Comparison of ENCODE assay signal across 22 mouse cellular contexts in genomic region chr13:103239654-103240053, GRCm38 (mm10).
DNase-seq lines count a peak whose midpoint lies in the region; ATAC-seq and TF ChIP-seq lines count a peak whose summit lies in the region.
"Had no signal": no experiment of that assay in that cellular context is flagged by ENCODE, and none has a peak within 500 bp of the region (broad histone marks: within the 10 kb centered on the region; RNA-seq: fewer than 3 reads in every experiment).

No protein-coding gene starts in this region.

- DNase-seq in kidney, postnatal 0 days (ENCODE audit: low spot score) = no peak
- DNase-seq in CD4-positive helper T cell, adult 2 months (ENCODE audit: low read depth, low spot score) = peak; percentile 4
- peak; percentile 16 for DNase-seq in fibroblast of lung, adult 2 months (ENCODE audit: low read depth)
- DNase-seq in left cerebral cortex, adult 11 months (ENCODE audit: low spot score) = no peak
- DNase-seq: adrenal gland, postnatal 25 days; cerebellum, adult 18-20 months; cerebellum, adult 9-11 months; cerebellum, postnatal 36 days; forebrain, postnatal 0 days; gastrocnemius, adult 2 months; gastrocnemius, postnatal 25 days; heart, postnatal 14 days had no signal

- 0 out of 2 replicates have a peak, but pooled peaks cover 6% of the 10 kb centered on the region for H3K4me1 ChIP-seq in kidney, postnatal 0 days (replicated peaks; ENCODE audit: insufficient read depth, low read length)
- no peaks in the 10 kb centered on the region for H3K4me1 ChIP-seq in kidney, embryonic 14.5 days (ENCODE audit: control insufficient read depth, insufficient read depth, low read length)
- H3K4me1 ChIP-seq: embryonic facial prominence, embryonic 13.5 days; forebrain, embryonic 13.5 days; heart, embryonic 15.5 days; hindbrain, embryonic 13.5 days had no signal

- 0 out of 2 replicates have a peak overlapping the region, but pooled peaks have one; percentile 28 for H3K27ac ChIP-seq in kidney, postnatal 0 days
- no peak overlapping the region for H3K27ac ChIP-seq in kidney, embryonic 14.5 days (ENCODE audit: low read depth, low read length)
- H3K27ac ChIP-seq: embryonic facial prominence, embryonic 13.5 days; forebrain, embryonic 13.5 days; gastrocnemius, adult 2 months; heart, embryonic 15.5 days; hindbrain, embryonic 13.5 days; hindbrain, postnatal 0 days had no signal

- 87% methylated on average over 8 of the region's 8 CpGs for WGBS in kidney, postnatal 0 days
- WGBS in kidney, embryonic 14.5 days = 92% methylated on average over 8 of the region's 8 CpGs

- no peak overlapping the region for H3K4me3 ChIP-seq in kidney, postnatal 0 days (replicated peaks; ENCODE audit: low read depth, low read length)
- no peak overlapping the region for H3K4me3 ChIP-seq in kidney, embryonic 14.5 days (ENCODE audit: low read length)
- H3K4me3 ChIP-seq: embryonic facial prominence, embryonic 13.5 days; forebrain, embryonic 13.5 days; gastrocnemius, adult 2 months; heart, embryonic 15.5 days; hindbrain, embryonic 13.5 days had no signal

- H3K4me2 ChIP-seq in kidney, postnatal 0 days (ENCODE audit: low read length) = no peak overlapping the region
- no peak overlapping the region for H3K4me2 ChIP-seq in kidney, embryonic 14.5 days (replicated peaks; ENCODE audit: low read depth, low read length)
- H3K4me2 ChIP-seq: embryonic facial prominence, embryonic 13.5 days; forebrain, embryonic 13.5 days; heart, embryonic 15.5 days; hindbrain, embryonic 13.5 days had no signal

- no peak for TF ChIP-seq CTCF in kidney, postnatal 0 days (IDR thresholded peaks at IDR 0.05; ENCODE audit: low read depth)

- H3K9me3 ChIP-seq in kidney, postnatal 0 days (replicated peaks; ENCODE audit: low read length) = no peaks in the 10 kb centered on the region
- H3K9me3 ChIP-seq in kidney, embryonic 14.5 days (ENCODE audit: control insufficient read depth, low read length) = no peaks in the 10 kb centered on the region
- H3K9me3 ChIP-seq: embryonic facial prominence, embryonic 13.5 days; forebrain, embryonic 13.5 days; G1E; heart, embryonic 15.5 days had no signal

- no peak overlapping the region for H3K9ac ChIP-seq in kidney, postnatal 0 days (ENCODE audit: low read depth, low read length)
- H3K9ac ChIP-seq in kidney, embryonic 14.5 days (ENCODE audit: low read depth, low read length) = no peak overlapping the region
- H3K9ac ChIP-seq: embryonic facial prominence, embryonic 13.5 days; forebrain, embryonic 13.5 days; forebrain, postnatal 0 days; heart, embryonic 15.5 days; hindbrain, embryonic 13.5 days had no signal

- ATAC-seq in kidney, postnatal 0 days (replicated peaks; ENCODE audit: low FRiP score, low read depth) = no peak
- ATAC-seq in kidney, embryonic 14.5 days (ENCODE audit: low FRiP score, low TSS enrichment) = no peak
- ATAC-seq in frontal cortex, adult (ENCODE audit: low TSS enrichment) = no peak
- ATAC-seq: activated CD4-positive, CD25-positive, alpha-beta regulatory T cell, adult 4 months; forebrain, embryonic 13.5 days; forebrain, postnatal 0 days; hindbrain, postnatal 0 days; Patski had no signal

- H3K27me3 ChIP-seq in kidney, postnatal 0 days (ENCODE audit: insufficient read depth, low read length) = no peaks in the 10 kb centered on the region
- H3K27me3 ChIP-seq in kidney, embryonic 14.5 days (ENCODE audit: control insufficient read depth, insufficient read depth, low read length) = no peaks in the 10 kb centered on the region
- H3K27me3 ChIP-seq: embryonic facial prominence, embryonic 13.5 days; forebrain, embryonic 13.5 days; heart, embryonic 15.5 days; hindbrain, embryonic 13.5 days; Patski had no signal

- H3K36me3 ChIP-seq in kidney, postnatal 0 days (ENCODE audit: insufficient read depth, low read length) = no peaks in the 10 kb centered on the region
- no peaks in the 10 kb centered on the region for H3K36me3 ChIP-seq in kidney, embryonic 14.5 days (ENCODE audit: control insufficient read depth, insufficient read depth, low read length)
- H3K36me3 ChIP-seq: embryonic facial prominence, embryonic 13.5 days; G1E; heart, embryonic 15.5 days; hindbrain, embryonic 13.5 days had no signal

Comparison
In these comparisons a context has a peak if more than half of its experiments do, and no peak if none do; other contexts are left out.
1. DNase-seq: peak in CD4-positive helper T cell, adult 2 months (single experiment) and fibroblast of lung, adult 2 months (single experiment); none in kidney, postnatal 0 days (single experiment) and left cerebral cortex, adult 11 months (single experiment).